Mouse (Mus musculus): ENCODE data around the gene P2ry6.

P2ry6 gene

GRCm38 (mm10) chr7:100990636-100991311, 16.3 kb upstream of the P2ry6 start:
- no peak for DNase-seq (ENCODE audit: low spot score in 2 of 2)

DNA sequence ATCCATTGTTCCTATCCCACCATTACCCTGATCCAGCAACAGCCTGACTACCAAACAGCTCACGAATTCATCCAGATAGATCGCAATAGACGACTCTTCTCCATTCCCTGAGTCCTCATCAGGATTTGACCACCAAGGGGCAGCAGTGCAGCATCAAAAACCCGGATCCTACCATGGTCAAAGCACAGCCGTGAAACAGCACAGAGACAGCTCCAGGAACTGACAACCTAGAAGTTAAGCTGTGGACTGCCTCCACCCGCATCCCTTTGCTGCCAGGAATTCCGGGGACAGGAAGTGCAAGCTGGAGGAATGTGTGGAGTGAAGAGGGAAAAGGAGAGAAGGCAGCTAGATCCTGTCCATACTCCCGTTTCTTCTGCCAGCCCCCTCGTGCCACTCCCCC, 13.6 kb upstream of the P2ry6 start:
- peak; percentile 54 to 71 for DNase-seq (ENCODE audit: low spot score in 2 of 2)

DNA sequence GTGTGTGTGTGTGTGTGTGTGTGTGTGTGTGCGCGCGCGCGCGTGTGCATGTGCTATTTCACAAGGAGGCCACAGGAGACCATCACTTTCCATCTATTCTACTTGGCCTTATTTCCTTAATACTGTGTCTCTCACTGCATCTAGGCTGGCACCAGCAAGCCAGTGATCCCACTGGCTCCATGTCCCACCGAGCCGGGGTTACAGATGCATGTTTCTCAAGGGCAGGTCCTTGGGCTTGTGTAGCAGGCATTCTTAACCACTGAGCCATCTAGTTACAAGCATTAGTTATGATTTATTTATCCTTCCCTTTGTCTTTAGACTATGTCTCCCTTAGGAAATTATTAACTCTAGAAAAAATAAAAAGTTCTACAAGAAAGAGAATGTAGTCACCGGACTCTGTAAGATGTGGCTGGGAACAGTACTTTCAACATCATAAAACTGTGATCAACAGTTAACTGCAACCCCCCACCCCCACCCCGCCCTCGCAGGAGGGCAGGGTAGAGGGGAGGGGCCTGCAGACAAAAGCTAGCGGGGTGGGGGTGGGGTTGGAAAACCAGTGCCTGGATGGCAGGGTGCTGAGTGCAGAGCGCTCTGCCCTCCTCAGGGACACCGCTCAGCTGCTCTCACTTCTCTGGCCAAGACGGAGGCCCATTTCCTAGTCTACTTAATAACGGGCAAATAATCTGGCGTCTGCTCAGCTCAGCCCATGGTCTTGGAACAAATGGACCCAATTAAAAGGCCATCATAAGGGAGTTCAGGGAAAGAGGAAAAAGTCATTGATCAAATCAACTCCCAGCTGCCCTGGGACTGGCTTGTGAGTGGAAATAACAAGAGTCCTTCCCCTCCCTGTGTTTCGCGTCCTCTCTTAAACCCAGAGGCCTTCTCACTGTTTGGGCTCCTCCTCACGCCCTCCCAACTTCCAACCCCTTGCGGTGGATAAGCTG, 10.3 kb upstream of the P2ry6 start:
- DNase-seq (ENCODE audit: low spot score in 2 of 2): no peak

- peak in 1 of 2 experiments; percentile 46 for DNase-seq (ENCODE audit: low spot score in 2 of 2)
These were observed 4.7 kb upstream of the P2ry6 start for GRCm38 (mm10) chr7:100979175-100979574.

- DNase-seq (ENCODE audit: low spot score in 2 of 2): no peak
These were observed 3.7 kb upstream of the P2ry6 start for GRCm38 (mm10) chr7:100978171-100978570.

- DNase-seq (ENCODE audit: low spot score in 2 of 2): no peak
These were observed 1.6 kb downstream of the P2ry6 start for GRCm38 (mm10) chr7:100972875-100973274.

DNA sequence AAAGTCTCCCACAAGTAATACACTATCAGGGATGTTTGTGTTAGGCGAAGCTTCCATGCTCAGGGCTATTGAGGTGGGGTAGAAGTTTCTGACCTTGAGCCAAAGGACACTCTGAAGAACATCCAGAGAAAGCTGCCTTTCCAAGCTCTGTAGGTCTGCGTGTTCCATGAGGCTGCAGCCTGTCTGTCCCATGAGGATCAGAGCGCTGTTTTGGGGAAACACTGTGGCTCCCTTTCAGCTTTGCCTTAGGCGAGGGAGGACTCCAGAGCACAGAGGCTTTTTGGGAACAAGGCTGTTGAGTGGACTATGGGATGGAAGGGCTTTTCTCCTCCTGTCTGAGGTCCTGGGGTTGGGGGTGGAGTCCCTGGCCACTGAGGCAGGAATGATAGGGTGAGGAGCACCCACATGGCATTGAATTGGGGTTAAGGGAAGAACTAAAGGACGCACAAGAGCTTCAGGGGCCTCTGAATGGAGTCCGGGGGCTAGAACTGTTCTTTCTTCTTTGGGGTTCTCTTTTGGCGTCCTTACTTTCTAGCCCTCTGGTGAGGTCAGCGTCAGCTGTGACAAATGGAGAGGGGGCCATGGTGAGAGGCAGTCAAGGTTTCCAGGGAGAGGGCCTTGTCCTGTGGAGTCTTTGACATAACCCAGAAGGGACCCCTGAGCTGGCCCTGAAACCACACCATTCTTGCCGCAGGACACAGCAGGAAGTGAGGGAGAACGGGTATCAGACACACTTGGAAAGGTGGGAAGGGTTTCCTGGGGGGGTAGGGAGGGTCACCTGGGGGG, 5.4 kb downstream of the P2ry6 start:
- no peak for DNase-seq (ENCODE audit: low spot score in 2 of 2)

- DNase-seq (ENCODE audit: low spot score in 2 of 2): no peak
These were observed 6.1 kb downstream of the P2ry6 start for GRCm38 (mm10) chr7:100968376-100968775.

DNA sequence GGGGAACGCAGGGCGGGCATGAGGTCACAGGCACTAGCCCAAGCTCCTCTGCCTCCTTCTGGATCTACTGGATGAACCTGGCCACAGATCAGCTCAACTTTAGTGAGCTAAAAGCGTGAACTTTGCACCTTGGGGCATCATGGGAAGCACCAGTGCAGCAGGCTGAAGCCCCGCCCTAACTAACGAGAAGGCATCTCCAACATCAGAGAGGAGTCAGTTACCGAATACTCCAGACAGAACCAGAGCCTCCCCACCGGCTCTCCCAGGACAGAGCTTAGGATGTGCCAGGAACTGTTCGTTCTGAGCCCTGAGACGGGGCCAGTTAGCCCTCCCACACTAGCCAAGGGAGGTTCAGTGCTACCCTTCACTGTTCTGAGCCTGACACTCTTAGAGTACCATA, 6.6 kb downstream of the P2ry6 start:
- no peak for DNase-seq (ENCODE audit: low spot score in 2 of 2)

GRCm38 (mm10) chr7:100966014-100966413, 8.4 kb downstream of the P2ry6 start:
- DNase-seq (ENCODE audit: low spot score in 2 of 2): no peak

GRCm38 (mm10) chr7:100965079-100965478, 9.4 kb downstream of the P2ry6 start:
- DNase-seq (ENCODE audit: low spot score in 2 of 2): peak in 1 of 2 experiments; percentile 24

GRCm38 (mm10) chr7:100964242-100964641, 10.2 kb downstream of the P2ry6 start:
- no peak for DNase-seq (ENCODE audit: low spot score in 2 of 2)

GRCm38 (mm10) chr7:100963381-100963780, 11.1 kb downstream of the P2ry6 start:
- no peak for DNase-seq (ENCODE audit: low spot score in 2 of 2)

DNA sequence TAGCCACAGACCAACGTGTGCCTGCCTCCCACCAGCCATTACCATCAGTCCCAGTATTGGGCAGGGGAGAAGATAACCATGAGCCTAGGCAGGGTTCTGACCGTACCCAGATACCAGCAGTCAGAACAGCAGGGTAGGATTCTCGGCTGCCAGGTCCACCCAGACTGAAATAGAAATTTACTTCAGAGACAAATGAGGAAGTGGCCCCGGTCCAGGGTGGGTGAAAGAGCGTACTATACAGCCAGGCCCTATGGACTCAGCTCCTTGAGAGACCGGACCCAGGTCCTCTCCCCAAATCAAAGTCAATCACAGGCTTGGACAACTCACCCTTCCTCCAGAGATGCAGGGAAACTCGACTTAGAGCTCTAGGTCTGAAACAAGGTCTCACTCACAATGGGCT, 13.3 kb downstream of the P2ry6 start:
- no peak for DNase-seq (ENCODE audit: low spot score in 2 of 2)

DNA sequence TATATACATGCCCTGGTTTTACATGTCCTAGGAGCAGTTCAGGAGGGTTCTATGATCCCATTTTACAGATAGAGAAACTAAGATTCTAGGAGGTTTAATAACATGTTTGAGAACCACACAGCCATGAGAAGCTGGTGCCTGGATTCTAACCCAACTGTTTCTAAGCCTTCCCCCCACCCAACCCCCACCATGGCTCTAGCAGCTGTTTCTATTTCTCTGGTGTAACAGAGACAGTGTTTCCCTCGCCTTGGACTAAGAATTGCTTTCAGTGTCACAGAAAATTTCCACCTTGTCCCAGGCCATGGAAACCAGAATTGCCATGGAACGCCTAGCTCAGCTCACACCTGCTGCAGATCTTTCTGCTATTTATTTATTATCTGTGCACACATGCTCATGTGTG, 14.0 kb downstream of the P2ry6 start:
- no peak for DNase-seq (ENCODE audit: low spot score in 2 of 2)

- no peak for DNase-seq (ENCODE audit: low spot score in 2 of 2)
These were observed 16.0 kb downstream of the P2ry6 start for GRCm38 (mm10) chr7:100958426-100958825.

- DNase-seq (ENCODE audit: low spot score in 2 of 2): no peak
These were observed 21.8 kb downstream of the P2ry6 start for GRCm38 (mm10) chr7:100952686-100953085.

- DNase-seq (ENCODE audit: low spot score in 2 of 2): peak in 1 of 2 experiments; percentile 39
These were observed 22.5 kb downstream of the P2ry6 start for GRCm38 (mm10) chr7:100951903-100952302.

GRCm38 (mm10) chr7:100950481-100951010, 23.9 kb downstream of the P2ry6 start:
- DNase-seq (ENCODE audit: low spot score in 2 of 2): no peak

GRCm38 (mm10) chr7:100950031-100950430, 24.4 kb downstream of the P2ry6 start:
- DNase-seq (ENCODE audit: low spot score in 2 of 2): no peak

- no peak for DNase-seq (ENCODE audit: low spot score in 2 of 2)
These were observed 29.7 kb downstream of the P2ry6 start for GRCm38 (mm10) chr7:100944738-100945137.

DNA sequence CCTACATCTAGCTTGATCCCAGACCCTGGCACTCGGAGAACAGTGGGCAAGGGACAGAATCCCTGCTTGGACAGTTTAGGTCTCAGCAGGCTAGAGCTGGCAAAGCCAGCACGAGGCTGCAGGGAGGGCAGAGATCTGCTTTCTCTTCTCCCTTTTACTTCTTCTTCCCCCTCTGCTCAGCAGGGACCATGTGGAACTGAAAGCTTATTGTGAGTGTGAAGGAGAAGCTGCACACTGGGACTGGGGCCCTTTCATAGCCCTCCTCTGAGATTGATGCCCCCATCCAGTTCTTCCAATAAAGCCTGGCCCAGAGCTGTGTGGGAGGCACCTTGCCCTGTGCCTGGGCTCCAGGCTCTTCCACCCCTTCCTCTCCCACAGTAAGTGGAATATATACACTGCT, 30.1 kb downstream of the P2ry6 start:
- DNase-seq (ENCODE audit: low spot score in 2 of 2): no peak

Data from cerebellum, postnatal 4 days (tissue).